Mouse (Mus musculus) left cerebral cortex, postnatal 14 days (tissue): Measurements from ENCODE around the gene Trub2. TPM values are rescaled to one million over a fixed set of nuclear protein-coding genes. Genes with fewer than 3 reads are reported as not detected.
A peak's percentile ranks its signal among the peaks of the same experiment; 100 is the strongest.

Source experiments
- DNase-seq, 2 experiments: peaks; one replicate each; pipeline ENCODE4 v3.0.0; 2021 to 2022; ENCODE audit warnings: low spot score in 2 of 2, mixed read lengths in 1 of 2
- intact Hi-C: fragments of 180-260 bp; cut with DNase I; formaldehyde crosslinking; loops from one replicate; pipeline ENCODE4 v1.15.1; 2025
- long read RNA-seq, 2 experiments: library from polyadenylated mRNA; stranded (forward); transcript quantifications; one replicate each; pipeline ENCODE4 v2.0.0; 2021
- total RNA-seq, 2 experiments: library from RNA; stranded (reverse); gene quantifications; 2 replicates each; pipeline ENCODE4 v1.2.3; 2021

Gene Trub2
- total RNA-seq: 10 to 100 TPM; 47.9 to 51.2 TPM
- long read RNA-seq, experiment 1, transcript Trub2-205 (7 exons, 3,930 nt): minor isoform, 6 of 44 reads
- long read RNA-seq, experiment 1, transcript Trub2-201 (8 exons, 3,408 nt): major isoform, 14 of 44 reads
- long read RNA-seq, experiment 1, partial matches to known transcripts: 5 of 44 reads
- long read RNA-seq, experiment 1, other reads (novel, unspliced or antisense): 18 of 44 reads
- long read RNA-seq, experiment 2, transcript Trub2-201 (8 exons, 3,408 nt): major isoform, 5 of 24 reads
- long read RNA-seq, experiment 2, partial matches to known transcripts: 1 of 24 reads
- long read RNA-seq, experiment 2, other reads (novel, unspliced or antisense): 13 of 24 reads

DNA sequence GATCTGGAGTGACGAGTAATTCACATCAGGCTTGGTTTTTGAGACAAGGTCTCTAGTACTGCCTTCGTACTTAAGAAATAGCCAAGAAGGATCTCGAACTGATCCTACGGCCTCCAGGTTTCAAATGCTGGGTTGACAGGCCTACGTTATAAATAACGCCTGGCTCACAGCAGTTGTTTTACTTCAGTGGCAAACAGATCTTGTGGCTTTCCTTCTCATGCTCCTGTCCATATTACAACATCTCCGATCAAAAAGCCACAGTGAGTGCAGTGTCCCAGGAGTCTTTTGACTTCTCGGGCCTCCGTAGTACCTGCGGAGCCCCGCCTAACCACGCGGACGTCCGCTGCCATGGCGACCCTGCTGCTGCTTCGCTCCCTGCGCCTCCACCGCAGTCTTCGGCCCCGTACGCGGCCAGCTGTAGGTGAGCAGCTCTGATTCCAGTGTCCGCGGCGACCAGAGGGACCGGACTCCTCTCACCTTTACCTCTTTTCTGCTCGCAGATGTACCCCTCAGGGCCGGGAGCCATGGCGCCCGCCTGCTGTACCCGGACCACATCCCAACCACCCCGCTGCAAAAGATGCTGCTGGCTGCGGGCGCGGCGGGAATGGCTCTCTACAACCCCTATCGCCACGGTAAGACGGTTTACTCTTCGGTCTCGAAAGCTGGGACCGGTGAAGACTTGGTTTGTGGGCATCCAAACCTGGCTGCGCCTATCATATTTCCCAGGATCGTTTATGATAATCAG, at the start of gene Trub2:
Gene Trub2, minus strand, starts transcription at position 566 of the 745 bp plus-strand sequence.
- intact Hi-C loops: no loop called here
- DNase-seq: peak; percentile 76 to 89

DNA sequence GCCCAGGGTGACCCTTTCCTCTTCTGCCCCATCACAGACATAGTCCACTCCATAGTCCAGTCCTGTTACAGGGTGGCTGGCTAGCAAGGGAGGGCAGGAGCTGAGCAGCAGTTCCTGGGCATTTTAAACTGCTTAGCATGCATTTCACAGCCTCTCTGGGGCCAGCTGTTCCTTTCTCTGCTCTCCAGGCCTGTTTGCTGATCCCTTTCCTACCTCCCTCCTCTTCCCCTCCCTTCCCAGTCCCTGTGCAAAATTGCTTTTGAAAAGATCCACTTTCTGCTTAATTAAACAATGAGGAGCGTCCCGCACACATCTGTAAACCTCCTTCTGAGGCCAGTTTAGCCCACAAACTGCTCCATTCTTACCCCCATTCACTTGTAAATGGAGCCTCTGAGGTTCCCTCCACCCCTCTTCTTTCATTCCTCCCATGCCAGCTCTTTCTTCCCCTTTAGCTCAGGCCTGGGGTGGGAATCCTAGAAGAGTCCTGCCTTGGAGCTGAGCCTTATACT, 47.1 kb upstream of the Trub2 start:
- intact Hi-C loops: no loop called here
- DNase-seq: no peak

DNA sequence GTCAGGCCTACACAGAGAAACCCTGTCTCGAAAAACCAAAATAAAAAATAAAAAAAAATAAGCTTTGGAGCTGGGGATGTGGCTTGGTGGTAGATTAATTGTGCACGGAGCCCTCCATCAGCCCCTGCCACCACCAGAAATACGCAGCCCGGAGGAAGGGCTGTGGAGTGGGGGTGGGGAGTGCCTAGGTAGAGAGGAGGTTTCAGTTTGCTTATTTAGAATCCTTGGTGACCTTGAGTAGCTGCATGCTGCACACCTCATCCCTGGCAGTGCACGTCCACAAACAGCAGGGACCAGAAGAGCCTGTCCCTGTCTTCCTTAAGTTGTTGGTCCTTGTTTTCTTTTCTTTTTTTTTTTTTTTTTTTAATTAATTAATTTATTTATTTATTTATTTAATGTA, 45.5 kb upstream of the Trub2 start:
- DNase-seq: no peak
- intact Hi-C loops: no loop called here

DNA sequence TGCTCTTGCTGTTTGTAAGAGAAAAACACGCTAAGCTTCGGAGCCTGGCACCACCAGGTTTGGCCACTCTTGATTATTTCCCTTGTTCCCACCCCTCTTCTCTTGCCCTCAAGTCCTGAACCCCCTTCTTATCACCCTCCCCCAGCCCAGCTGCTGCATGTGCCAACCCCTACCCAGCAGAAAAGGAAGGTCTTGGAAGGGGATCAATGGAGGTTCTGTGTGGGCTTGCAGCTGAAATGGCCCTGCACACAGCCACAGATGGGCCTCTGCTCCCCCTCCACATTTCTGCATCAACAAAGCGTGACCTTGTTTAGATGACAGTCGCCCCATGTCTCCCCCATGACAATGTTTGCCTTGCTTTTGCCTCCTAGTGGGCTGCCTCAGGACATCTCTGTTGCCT, 42.8 kb upstream of the Trub2 start:
- peak; percentile 39 to 58 for DNase-seq
- intact Hi-C loops: no loop called here

DNA sequence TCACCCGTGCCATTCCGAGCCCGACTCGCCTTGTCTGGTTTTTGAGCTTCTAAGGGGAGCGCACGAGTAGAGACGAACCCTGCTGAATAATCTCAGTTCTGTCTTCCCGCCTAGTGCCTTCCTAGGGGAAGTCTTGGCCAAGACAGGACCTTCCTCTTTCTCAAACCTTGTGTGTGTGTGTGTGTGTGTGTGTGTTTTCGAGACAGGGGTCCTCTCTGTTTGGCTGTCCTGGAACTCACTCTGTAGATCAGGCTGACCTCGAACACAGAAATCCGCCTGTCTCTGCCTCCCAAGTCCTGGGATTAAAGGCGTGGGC, 39.4 kb upstream of the Trub2 start:
- intact Hi-C loops: no loop called here
- no peak for DNase-seq

DNA sequence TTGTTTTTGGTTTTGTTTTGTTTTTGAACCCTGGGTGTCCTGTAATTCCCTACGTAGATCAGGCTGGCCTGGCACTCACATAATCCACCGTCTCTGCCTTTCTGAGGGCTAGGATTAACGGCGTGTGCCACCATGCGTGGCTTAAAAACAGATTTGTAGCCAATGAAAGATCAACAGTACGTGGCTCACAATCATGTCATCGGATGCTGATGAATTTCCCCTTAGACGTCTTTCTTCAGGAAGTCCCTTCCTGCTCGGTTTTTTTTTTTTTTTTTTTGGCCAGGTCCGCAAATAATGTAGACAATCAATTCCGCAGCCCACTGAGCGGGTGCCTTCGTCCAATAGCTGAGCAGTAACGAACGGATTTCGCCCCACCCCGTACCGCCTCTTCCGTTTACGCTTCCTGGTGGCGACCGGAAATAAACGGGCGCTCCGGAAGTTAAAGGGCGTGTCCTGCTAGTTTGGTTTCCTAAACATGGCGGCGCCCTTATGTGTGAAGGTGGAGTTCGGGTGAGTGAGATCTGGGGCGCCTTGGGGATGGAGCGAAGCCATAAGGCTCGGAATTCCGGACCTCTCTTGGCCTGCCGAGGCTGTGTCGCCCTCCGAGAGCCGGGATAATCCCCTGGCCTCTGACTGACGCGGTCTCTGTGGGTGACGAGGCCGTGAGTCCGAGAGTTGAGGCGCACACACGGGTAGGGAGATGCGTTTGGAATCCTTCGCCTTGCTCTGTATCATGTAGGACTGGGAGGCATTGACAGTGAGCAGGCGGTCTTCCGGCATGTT, 38.8 kb upstream of the Trub2 start:
- intact Hi-C loops: no loop called here
- DNase-seq: peak; percentile 96 to 97

DNA sequence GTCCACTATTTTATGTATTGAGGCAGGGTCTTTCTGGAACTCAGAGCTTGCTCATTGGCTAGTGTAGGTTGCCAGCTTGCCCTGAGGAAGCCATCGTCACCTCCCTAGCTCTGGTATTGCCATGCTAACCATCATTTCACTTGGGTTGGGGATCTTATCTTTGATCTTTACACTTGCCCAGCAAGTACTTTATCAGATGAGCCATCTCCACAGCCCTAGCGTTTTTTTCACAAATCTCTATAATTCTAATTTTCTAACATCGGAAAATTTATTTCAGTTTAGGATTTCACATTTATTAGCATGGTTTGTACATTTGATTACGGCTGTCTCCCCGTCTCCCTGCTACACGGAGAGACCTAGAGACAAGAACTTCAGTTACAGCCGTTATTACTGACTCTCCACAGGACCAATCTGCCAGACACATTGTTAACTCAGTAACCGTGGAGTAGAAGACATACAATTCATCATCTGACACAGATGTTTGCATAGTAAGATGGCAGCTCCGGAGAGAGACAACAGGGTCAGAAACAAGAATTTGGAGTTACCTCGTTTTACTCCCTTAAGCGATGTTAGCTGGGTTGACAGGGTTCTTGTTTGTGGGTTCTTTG, 38.1 kb upstream of the Trub2 start:
- DNase-seq: no peak
- intact Hi-C loops: no loop called here

DNA sequence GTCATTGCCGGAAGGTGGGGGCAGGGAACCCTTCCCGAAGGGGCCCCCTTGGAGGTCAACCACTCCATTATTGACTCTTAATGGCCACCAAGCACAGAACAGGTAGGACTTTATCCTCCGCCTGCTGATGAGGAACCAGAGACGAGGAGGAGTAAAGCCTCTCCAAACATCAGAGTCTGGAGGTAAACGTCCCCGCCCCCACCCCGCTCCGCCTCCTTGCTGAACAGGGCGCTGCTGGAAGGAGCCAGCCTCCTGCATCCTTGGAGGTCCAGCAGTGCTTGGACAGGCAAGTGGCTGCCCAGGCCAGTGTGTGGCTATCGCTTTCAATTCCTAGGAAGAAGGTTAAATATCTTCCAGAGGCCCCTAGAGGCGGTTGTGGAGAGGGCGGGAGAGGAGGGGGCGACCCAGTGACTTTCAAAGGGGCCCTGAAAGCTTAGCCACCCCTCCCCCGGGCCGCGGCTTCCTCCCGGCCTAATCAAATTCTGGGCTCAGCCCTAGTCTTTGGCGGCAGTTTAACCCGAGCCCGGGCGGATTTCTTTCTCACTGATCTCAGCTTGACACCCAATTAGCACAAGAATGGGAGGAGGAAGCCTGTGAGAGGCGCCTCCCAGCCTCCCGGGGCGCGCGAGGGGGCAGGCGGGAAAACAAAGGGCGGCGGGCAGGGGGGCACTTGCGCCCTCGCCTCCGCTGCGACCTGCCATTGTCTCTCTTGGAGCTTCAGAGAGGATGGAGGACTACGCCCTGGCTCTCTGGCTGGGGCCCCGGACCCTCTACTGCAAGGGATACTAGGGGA, 31.9 kb upstream of the Trub2 start, which contains the start of gene Urm1:
Gene Urm1, plus strand, starts transcription at position 51 of the 793 bp plus-strand sequence.
- intact Hi-C loops: no loop called here
- peak; percentile 59 to 66 for DNase-seq

DNA sequence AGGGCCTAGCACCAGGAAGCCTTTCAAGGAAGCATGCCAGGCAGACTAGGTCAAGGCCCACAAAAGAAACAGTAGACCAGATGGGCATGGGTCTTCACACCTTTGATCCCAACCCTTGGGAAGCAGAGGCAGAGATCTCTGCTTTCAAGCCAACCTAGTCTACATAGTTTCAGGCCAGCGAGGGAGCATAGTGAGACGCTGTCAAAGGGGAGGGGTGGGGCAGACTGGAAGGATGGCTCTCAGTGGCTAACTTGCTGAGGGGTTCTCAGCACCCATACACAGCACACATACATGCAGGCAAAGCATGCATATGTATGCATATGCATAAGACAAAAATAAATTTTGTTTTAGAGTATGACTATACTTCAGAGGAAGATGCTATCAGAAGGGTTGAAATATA, 31.1 kb upstream of the Trub2 start:
- intact Hi-C loops: loop anchor here (1.0 kb wide), 1 partner anchor 40 kb away; no protein-coding TSS in a partner anchor
- DNase-seq: no peak

DNA sequence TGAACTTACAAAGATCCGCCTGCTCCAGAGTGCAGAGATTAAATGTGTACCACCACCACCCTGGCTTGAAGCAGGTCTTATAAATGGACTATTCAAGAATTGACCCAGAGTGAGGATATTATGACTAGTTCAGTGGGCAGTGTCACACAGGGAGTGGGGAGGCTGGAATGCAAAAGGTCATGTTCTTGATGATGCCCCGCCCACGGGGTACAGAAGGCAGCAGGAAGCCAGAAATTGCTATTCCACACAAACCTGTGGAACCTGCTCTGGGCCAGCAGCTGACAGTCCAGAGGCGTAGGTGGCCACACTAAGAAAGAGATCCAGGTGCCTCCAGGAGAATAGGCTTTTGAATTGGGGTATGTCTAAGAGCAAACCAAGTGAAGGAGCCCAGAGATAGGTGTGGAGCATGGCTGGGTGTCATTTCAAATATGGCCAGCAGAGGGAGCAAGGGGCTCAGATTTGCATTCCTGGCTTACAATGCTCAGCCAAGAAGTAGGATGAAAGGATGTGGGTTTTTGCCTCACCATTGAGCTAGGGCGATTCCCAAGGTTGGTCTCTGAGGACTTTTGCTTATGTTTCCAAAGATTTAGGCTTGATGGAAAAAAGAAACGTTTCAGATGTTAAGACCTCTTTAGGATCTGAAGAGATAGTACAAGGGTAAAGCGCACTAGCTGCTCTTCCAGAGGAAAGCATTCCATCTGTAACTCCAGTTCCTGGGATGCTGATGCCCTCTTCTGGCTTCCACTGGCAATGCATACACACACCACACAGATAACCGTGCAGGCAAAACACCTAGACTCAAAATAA, 29.3 kb upstream of the Trub2 start:
- DNase-seq: peak; percentile 92 to 94
- intact Hi-C loops: no loop called here

DNA sequence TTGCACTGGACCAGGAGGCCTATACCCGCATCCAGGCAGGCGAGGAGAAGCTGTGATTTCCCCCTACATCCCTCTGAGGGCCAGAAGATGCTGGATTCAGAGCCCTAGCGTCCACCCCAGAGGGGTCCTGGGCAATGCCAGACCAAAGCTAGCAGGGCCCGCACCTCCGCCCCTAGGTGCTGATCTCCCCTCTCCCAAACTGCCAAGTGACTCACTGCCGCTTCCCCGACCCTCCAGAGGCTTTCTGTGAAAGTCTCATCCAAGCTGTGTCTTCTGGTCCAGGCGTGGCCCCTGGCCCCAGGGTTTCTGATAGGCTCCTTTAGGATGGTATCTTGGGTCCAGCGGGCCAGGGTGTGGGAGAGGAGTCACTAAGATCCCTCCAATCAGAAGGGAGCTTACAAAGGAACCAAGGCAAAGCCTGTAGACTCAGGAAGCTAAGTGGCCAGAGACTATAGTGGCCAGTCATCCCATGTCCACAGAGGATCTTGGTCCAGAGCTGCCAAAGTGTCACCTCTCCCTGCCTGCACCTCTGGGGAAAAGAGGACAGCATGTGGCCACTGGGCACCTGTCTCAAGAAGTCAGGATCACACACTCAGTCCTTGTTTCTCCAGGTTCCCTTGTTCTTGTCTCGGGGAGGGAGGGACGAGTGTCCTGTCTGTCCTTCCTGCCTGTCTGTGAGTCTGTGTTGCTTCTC, 27.5 kb upstream of the Trub2 start:
- no peak for DNase-seq
- intact Hi-C loops: no loop called here

DNA sequence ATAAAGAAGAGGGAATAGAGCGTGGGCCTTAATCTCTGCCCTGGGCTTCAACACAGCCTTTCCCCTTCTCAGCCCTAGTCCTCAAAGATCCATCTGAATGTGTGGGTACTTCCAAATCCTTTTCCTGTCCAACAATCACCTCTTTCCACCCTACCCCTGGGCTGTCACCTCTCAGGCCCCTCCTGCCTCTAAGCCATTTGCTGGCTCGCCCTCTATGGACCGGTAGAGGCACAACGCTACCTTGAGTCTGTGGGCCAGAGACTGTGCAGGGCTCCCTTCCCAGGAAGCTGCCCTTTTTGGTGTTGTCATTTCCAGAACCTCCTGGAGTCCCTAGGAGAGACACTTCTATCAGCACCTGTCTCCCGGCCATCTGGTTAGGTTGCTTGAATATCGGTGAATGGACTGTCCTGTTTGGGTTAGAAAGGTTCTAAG, 15.1 kb upstream of the Trub2 start:
- no peak for DNase-seq
- intact Hi-C loops: no loop called here

DNA sequence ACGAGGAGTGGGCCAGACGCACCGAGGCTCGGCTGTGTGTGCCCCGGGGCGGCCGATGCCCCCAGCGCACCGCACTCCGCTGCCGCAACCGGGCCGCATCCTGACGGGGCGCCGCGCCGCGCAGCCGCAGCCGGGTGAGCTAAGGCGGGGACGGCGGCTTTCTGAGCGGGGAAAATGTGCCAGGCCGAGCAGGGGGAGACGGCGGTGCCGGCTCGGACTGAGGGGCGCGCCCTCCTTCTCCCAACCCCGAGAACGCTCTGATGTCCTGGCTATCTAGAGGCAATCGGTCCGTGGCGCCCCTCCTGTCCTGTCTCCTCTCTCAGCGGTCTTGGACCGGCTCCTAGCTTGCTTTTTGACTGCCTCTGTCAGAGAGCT, 14.5 kb upstream of the Trub2 start:
- intact Hi-C loops: no loop called here
- no peak for DNase-seq

DNA sequence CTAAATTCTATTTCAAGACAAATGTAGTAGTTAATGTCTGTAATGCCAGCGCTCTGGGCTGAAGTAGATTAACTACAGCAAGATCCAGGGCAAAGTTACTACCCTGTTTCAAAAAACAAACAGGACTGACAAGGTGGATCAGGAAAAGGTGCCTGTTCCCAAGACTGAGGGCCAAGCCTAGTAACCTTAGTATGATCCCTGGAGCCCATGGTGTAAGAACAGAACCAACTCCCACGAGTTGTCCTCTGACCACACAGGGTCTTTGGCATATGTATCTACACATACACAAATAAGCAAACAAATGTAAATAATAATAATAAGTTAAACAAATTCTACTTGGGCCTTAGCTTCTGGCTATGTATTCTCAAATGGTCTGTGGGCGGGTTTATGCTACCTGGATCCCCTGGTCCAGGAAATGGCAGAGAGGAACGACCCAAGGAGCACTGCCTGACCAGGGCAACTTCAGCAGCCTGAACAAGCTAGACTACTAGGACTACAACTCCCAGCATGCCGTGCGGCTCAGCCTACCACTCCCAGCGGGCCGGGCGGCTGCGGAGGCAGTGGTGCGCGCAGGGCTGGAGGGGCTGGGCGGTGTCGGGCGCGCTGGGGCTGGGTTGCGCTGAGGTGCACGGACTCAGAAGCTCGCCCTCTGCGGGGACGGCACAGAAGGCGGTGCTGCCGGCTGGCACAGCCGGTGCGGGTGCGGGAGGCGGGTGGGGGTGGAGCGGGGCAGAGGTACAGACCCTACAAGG, 13.9 kb upstream of the Trub2 start, which contains the start of gene Slc27a4:
Gene Slc27a4, plus strand, starts transcription at position 560 of the 752 bp plus-strand sequence.
- intact Hi-C loops: no loop called here
- DNase-seq: peak; percentile 95 to 96

DNA sequence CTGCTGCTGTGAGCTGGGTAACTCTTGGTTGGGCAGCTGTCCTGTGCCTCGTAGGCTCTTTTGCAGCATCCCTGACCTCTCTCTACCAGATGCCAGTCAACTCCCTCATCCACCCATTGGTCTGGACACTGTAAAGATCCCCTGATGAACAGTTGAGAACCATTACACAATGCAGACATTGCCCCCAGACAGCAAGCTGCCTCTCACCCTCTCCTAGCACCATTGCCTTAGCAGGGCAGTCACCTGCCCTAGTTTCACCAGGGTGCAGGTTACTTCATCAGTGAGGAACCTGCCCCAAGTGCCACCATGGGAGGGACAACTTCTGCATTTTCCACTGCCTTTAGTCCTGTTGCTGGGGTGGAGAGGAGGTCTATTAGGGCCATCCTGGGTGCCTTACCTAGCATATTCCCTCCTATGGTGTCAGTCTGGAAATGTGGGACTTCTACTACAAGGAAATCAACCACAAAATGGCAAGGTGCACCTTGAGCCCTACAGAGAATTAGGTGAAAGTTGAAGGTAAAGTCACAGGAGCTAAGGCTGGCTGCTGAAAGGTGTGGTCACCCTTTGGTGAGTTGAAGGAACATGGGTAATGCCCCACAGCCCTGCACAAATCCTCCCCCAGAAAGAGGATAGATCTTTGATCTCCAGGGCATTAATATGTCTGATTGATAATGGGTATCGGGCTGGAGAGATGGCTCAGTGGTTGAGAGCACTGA, 4.6 kb upstream of the Trub2 start:
- DNase-seq: no peak
- intact Hi-C loops: no loop called here
